Mouse (Mus musculus): ENCODE measurements around the gene Zfp622.

Gene Zfp622

GRCm38 (mm10) chr15:25984067-25984733 lies at the start of gene Zfp622:
TSS of gene Zfp622 (plus strand) at chr15:25984366.
- peak; percentile 99 for DNase-seq (ENCODE audit: low spot score)

- DNase-seq (ENCODE audit: low spot score) = no peak
Measured at GRCm38 (mm10) chr15:25934411-25934810, 49.8 kb upstream of the Zfp622 start.

GRCm38 (mm10) chr15:25938496-25938895 lies 45.7 kb upstream of the Zfp622 start:
- DNase-seq (ENCODE audit: low spot score) = no peak

GRCm38 (mm10) chr15:25940397-25941377 lies 43.5 kb upstream of the Zfp622 start:
- peak; percentile 39 for DNase-seq (ENCODE audit: low spot score)

- no peak for DNase-seq (ENCODE audit: low spot score)
Measured at GRCm38 (mm10) chr15:25941514-25941913, 42.7 kb upstream of the Zfp622 start.

- DNase-seq (ENCODE audit: low spot score) = no peak
Measured at GRCm38 (mm10) chr15:25942415-25942814, 41.8 kb upstream of the Zfp622 start.

GRCm38 (mm10) chr15:25943386-25944137 lies 40.6 kb upstream of the Zfp622 start:
- DNase-seq (ENCODE audit: low spot score) = no peak

- no peak for DNase-seq (ENCODE audit: low spot score)
Measured at GRCm38 (mm10) chr15:25945224-25945623, 38.9 kb upstream of the Zfp622 start.

- no peak for DNase-seq (ENCODE audit: low spot score)
Measured at GRCm38 (mm10) chr15:25946482-25946881, 37.7 kb upstream of the Zfp622 start.

- DNase-seq (ENCODE audit: low spot score) = no peak
Measured at GRCm38 (mm10) chr15:25947383-25947782, 36.8 kb upstream of the Zfp622 start.

- DNase-seq (ENCODE audit: low spot score) = no peak
Measured at GRCm38 (mm10) chr15:25948257-25949223, 35.6 kb upstream of the Zfp622 start.

- no peak for DNase-seq (ENCODE audit: low spot score)
Measured at GRCm38 (mm10) chr15:25949696-25950095, 34.5 kb upstream of the Zfp622 start.

- DNase-seq (ENCODE audit: low spot score) = no peak
Measured at GRCm38 (mm10) chr15:25950584-25950983, 33.6 kb upstream of the Zfp622 start.

GRCm38 (mm10) chr15:25951037-25951436 lies 33.1 kb upstream of the Zfp622 start:
- no peak for DNase-seq (ENCODE audit: low spot score)

GRCm38 (mm10) chr15:25956001-25956400 lies 28.2 kb upstream of the Zfp622 start:
- DNase-seq (ENCODE audit: low spot score) = no peak

GRCm38 (mm10) chr15:25956422-25957117 lies 27.6 kb upstream of the Zfp622 start:
- no peak for DNase-seq (ENCODE audit: low spot score)

GRCm38 (mm10) chr15:25957651-25958050 lies 26.5 kb upstream of the Zfp622 start:
- no peak for DNase-seq (ENCODE audit: low spot score)

GRCm38 (mm10) chr15:25959375-25959774 lies 24.8 kb upstream of the Zfp622 start:
- peak; percentile 63 for DNase-seq (ENCODE audit: low spot score)

- DNase-seq (ENCODE audit: low spot score) = no peak
Measured at GRCm38 (mm10) chr15:25960231-25960630, 23.9 kb upstream of the Zfp622 start.

- DNase-seq (ENCODE audit: low spot score) = no peak
Measured at GRCm38 (mm10) chr15:25966220-25966774, 17.9 kb upstream of the Zfp622 start.

Measured in embryo, embryonic 10 days (tissue).